Mouse (Mus musculus) spleen, embryonic (tissue): Measurements from ENCODE around the gene Gpx4.

Experiments used
- CTCF ChIA-PET: fragments of 350-600 bp; sonication (Branson Sonifier 250); formaldehyde crosslinking; loops from one replicate; lab custom pipeline; 2022; lab: Charles Lee

The Gpx4 gene

DNA sequence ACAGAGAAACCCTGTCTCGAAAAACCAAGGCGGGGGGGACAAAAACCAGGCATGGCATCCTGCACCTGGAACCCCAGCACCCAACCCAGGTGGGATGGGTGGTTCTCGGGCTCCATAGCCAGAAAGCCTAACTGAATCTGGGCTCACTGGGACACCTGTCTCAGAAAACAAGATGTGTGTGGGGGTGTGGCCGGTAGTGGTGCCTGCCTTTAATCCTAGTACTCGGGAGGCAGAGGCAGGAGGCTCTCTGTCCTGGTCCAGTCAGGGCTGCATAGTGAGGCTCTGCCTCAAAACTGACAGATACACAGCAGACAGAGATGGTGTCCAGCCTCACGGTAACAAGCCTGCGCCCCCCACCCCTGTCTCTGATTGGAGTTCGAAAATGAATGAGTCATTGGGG lies 24.2 kb upstream of the Gpx4 start:
- CTCF ChIA-PET = no interaction called here

DNA sequence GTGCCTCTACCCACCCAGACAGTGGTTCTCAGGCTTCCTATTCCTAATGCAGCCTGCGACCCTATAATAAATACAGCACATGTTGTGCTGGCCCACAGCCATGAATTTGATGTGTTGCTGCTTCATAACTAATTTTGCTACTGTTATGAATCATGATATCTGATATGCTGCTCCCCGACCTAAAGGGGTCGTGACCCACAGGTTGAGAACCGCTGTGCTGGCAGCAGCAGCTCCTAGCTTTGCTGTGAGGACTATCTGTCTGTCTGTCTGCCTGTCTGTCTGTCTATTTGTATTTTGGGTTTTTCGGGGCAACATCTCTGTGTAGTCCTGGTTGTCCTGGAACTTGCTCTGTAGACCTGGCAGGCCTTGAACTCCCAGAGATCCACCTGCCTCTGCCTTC lies 23.2 kb upstream of the Gpx4 start:
- CTCF ChIA-PET = no interaction called here

DNA sequence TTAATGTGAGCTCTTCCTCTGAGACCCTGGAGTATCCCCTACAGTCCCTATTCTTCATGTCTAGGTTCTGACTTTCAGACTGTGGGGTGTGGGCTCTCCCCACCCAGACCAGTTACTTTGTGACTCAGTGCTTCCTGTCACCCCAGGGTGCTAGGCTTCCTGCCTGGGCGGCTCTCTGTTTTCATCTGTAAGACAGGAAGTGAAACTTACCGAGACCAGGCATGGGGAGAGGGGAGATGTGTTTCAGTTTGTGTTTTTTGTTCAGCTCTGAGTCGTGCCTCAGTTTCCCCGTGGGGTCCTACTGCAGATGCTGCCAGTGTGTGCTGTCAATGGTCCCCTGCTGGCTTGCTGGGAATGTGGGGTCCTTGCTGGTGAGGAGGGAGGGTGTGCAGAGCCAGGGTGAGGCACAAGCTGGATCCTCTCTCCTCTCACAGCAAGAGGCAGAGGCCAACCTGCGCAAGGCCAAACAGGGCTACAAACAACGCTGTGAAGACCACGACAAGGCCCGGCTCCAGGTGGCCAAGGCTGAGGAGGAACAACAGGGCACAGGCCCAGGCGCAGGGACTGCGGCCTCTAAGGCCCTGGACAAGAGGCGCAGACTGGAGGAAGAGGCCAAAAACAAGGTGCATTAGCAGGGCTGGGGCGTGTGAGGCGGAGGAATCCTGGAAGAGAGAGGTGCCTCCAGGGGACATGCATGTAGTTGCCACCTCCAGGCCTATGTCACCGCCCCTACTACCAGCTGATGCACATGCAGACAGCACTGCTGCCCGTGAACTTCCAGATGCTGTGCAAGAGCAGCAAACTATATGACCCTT lies 22.5 kb upstream of the Gpx4 start:
- CTCF ChIA-PET = interaction anchor here (0.7 kb wide), 1 partner anchor 100 kb away, joined by 4 read pairs; no protein-coding TSS in a partner anchor

DNA sequence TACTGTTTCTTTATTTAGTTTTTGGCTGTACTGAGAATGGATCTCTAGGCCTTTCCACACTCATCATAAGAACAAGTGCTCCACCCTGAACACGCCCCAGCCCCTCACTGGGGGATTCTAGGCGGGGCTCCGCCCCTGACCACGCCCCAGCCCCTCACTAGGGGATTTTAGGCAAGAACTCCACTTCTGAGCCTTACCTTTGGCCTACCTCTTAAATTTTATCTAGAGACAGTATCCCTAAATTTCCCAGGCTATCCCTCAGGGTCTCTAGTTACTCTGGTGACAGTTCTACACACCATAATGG lies 22.0 kb upstream of the Gpx4 start:
- CTCF ChIA-PET = interaction anchor here (0.7 kb wide), 1 partner anchor 101 kb away, joined by 4 read pairs; no protein-coding TSS in a partner anchor

DNA sequence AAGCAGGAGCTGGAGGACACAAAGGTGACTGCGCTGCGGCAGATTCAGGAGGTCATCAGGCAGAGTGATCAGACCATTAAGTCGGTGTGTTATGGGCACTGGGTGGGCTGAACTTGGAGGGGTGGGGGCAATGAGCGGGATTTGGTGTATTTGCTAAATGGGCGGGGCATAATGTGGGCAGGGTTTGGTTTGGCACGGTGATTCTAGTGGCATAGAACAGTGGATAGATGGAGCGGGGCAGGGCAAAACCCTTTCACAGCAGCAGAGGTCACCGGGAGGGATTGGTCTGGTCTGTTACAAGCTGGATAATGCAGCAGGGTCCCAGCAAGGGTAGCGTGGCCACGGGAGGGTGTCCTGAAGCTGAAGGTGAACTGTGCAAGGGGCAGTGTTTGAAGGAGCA lies 21.5 kb upstream of the Gpx4 start:
- CTCF ChIA-PET = interaction anchor here (0.7 to 1.0 kb wide), 2 partner anchors 8 to 102 kb away, joined by 3 to 4 read pairs; partner anchors contain the start of gene Arhgap45

DNA sequence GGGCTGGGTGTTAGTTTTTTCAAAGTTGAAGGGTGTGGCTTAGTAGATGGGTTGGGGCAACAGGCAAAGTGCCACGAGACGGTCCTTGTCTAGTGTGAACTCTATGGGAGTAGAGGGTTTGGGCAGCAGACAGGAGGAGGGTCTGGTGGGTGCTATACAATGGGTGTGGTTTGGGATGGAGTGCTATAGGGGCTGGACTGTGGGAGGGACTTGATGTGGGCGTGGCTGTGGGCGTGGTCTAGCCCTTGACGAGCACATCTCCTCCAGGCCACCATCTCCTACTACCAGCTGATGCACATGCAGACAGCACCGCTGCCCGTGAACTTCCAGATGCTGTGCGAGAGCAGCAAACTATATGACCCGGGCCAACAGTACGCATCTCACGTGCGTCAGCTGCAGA lies 21.1 kb upstream of the Gpx4 start:
- CTCF ChIA-PET = interaction anchor here (1.0 kb wide), 1 partner anchor 9 kb away, joined by 3 read pairs; the partner anchor contains the start of gene Arhgap45

DNA sequence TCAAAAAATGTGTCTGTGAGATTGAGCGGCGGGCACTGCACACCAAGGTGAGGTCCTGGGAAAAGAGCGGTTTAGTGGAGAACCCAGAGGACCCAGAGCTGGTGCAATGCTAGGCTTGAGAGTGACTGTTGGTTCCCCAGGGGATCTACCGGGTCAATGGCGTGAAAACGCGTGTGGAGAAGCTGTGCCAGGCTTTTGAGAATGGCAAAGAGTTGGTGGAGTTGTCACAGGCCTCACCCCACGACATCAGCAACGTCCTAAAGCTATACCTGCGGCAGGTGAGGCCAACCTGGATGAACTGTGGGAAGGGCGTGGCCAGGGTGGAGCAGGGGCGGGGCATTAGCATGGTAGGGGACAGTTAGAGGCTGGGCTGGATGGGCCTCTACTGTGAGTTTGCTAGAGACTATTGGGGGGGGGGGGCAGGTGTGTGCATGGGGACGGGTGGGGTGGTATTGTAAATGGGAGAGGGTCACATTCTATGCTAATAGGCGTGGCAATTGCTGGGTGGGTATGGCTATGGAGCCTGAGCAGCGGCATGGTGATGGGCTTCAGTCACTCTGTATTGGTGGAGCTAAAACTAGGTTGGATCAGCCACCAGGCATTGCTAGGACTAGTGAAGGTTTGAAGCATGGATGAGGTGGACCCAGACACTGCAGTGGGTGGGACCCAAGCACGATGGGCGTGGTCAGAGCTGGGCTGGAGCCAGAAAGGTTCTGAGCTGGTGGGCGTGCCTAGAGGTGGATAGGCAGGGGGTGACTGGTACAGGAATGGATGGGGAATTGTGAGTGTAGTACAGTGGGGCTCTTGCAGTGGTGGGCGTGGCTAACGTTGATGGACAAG lies 19.1 kb upstream of the Gpx4 start:
- CTCF ChIA-PET = interaction anchor here (0.5 to 1.0 kb wide), 2 partner anchors 10 to 23 kb away, joined by 3 to 5 read pairs; no protein-coding TSS in a partner anchor

DNA sequence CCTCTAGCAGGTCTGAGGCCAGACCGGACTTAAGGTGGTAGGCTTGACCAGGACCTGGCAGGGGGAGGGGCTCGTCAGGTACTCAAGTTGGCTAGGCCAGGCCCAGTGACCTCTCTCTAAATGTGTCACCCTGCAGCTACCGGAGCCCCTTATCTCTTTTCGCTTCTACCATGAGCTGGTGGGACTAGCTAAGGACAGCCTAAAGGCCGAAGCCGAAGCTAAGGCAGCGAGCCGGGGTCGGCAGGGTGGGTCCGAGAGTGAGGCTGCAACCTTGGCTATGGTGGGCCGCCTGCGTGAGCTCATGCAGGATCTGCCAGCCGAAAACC lies 18.5 kb upstream of the Gpx4 start:
- CTCF ChIA-PET = interaction anchor here (1.0 kb wide), 1 partner anchor 11 kb away, joined by 5 read pairs; no protein-coding TSS in a partner anchor

DNA sequence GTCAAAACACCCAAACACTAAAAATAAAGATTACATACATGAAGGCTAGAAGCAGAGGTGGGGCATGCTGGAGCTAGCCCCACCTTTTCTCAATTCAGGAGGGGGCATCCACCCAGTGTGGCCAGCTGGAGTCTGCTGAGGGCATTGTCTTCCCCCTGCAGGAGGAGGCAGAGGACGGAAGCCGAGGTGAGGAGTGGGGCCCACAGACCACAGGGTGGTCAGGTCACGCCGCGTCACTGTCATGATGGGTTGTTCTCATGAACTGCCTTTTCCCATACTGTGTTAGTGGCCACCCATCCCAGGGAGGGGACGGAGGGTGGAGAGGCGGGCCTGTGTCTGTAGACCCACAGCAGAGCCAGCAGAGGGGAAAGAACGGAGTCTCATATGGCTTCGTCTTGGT lies 16.8 kb upstream of the Gpx4 start:
- CTCF ChIA-PET = no interaction called here

DNA sequence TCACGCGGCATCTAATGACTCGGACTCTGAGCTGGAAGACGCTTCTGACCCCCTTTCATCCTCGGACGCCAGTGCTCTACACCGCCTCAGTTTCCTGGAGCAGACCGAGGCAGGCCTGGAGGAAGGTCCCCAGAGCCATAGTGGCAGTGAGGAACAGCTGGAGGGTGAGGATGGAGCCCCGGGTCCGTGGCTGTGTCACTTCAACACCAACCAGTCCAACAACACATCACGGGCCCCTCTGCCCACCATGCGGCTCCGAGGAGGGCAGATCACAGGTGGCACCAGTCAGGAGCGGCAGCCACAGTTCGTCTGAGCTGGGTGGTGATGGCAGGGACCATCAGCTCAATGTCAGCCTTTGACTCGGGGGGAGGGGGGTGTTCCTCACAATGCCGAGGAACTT lies 16.2 kb upstream of the Gpx4 start:
- CTCF ChIA-PET = no interaction called here

DNA sequence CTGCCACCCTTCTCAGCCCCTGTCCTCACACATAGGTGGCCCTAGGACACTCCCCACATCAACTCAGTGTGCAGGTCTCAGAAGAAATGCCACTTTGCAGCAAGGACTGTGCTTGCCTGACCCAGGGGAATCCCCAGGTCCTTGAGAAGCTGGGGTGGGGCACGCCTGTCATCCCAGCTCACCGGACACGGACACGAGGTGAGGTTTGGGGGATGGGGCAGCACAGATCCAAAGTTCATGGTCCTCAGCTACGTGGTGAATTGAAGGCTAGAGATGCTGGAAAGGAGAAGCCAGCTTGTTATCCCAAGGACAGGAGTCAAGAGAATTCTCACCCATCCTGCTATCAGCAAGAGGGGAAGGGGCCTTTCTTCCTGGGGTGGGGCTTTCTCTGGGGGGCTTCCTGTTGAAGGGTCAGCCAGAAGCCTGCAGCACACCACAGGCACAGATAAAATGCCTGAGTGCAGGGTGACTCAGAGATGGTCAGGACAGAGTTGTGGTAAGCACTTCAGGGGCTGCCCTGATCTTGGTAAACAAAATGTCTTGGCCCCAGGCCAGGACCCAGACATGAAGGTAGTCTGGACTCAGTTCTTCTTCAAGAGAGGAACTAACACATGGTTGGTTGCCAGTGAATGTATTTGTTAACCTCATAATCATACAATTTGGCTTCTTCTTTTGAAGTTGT lies 14.0 kb upstream of the Gpx4 start:
- CTCF ChIA-PET = interaction anchor here (0.6 kb wide), 1 partner anchor 46 kb away, joined by 4 read pairs; no protein-coding TSS in a partner anchor

DNA sequence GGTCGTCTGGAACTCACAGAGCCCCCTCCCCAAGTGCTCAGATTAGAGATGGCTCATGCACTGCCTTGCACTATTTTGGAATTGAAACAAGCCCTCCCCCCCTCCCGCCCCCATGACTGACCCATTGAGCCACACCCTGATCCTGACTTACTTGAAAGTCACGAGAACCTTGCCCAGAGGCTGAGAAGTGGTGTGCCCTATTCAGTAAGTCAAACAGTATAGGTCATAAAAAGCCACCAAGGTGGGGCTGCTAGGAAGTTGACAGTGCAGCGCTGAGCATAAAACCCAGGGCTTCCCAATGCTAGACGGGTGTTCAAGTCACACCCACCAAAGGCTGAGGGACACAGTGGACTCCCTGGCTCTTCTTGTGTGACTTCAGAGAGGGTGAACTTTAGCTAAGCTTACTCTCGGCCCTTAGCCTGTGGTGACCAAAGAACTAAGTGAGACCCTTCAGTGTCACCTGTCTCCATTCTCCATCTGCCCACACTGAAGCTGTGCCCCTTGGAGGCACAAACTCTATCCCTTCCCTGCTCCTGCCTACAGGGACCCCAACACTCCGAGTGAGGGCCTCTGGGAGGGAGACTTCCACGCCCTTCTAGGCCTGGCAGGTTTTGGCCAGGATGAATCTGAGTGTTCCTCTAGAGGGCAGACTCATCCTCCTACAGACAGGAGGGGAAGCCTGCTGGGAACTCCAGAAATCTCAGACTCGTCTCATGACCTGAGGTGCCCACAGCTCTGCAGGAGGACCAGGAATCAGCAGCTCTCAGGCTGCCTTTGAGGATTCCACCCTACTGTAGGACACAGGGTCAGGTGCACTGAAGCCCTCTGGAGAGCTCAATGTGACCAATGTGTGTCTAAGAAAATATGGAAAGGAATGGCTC lies 13.2 kb upstream of the Gpx4 start:
- CTCF ChIA-PET = interaction anchor here (1.3 kb wide), 1 partner anchor 46 kb away, joined by 4 read pairs; the partner anchor contains the start of gene Cnn2

DNA sequence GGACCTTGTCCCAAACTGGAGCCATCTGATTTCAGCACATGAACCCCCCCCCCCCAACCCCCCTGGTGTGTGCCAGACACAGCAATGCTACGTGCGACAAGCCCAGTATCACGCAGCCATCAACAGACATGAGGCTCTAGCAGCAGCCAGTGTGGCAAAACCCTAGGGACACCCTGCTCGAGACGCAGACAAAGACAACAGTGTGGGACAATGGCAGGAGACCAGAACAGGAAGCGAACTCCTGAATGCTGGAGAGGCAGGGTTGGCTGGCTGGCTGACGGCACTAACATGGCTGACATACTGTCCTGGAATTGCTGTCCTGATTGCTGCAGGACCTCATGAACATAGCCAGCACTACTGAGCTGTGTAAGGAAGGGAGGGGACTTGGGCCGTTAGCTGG lies 11.8 kb upstream of the Gpx4 start:
- CTCF ChIA-PET = interaction anchor here (0.7 to 1.3 kb wide), 2 partner anchors 17 to 47 kb away, joined by 4 read pairs; partner anchors contain the start of gene Cnn2

DNA sequence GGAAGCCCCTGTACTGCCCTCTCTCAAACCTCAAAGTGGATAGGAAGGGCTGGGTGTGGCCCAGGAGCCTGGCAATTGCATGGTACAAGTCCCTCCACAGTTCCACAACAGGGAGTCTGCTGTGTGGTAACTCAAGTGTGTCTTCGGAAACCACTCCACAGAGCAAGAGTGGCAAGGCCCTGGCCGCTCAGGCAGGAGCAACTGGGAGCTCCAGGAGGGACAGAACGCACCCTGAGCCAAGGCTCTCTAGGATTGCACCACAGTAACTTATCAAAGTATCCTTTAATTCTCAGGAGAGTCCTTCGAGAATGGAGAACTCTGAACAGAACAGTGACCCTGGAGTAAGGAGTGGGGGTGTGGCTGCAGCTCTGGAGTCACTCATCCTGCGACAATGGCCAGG lies 11.3 kb upstream of the Gpx4 start:
- CTCF ChIA-PET = no interaction called here

DNA sequence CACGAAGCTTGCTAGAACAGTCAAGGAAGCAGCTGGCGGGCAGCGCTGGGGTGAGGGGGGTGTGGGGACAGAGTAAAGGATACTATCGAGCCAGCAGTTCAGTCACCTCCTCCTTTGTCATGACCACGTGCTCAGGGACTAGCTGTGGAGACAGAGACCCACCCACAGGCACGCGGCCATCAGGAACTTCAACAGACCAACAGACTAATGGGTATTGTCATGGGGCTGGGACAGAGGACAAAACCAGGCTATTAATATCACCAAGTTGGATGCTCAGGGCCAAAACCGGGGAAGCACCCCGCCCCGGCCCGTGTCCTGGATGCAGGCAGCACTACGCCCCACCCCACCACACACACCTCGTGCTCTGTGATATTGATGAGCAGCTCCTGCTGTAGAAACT lies 10.1 kb upstream of the Gpx4 start:
- CTCF ChIA-PET = no interaction called here

DNA sequence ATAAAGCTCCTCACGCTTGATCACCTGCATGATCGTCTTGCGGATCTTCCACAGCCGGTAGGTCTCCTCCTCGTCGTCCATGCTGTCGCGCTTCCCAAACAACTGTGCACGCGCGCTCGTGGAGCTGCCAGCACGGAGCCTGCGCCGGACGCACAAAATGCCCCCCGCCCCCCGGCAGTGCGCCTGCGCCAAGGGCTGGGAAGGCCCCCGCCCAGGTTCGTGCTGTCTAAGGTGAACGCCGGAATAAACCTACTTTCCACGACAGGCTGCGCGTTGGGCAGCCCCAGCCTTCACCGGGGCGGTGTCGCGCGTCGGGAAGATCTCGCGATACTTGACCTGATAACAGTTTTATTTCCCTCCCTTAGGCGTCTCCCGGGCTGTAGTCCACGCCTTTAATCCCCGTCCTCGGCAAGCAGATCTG lies 7.4 kb upstream of the Gpx4 start, which contains the start of gene Polr2e:
Polr2e (minus strand) TSS at position 237 of the 421 bp plus-strand sequence.
- CTCF ChIA-PET = no interaction called here

DNA sequence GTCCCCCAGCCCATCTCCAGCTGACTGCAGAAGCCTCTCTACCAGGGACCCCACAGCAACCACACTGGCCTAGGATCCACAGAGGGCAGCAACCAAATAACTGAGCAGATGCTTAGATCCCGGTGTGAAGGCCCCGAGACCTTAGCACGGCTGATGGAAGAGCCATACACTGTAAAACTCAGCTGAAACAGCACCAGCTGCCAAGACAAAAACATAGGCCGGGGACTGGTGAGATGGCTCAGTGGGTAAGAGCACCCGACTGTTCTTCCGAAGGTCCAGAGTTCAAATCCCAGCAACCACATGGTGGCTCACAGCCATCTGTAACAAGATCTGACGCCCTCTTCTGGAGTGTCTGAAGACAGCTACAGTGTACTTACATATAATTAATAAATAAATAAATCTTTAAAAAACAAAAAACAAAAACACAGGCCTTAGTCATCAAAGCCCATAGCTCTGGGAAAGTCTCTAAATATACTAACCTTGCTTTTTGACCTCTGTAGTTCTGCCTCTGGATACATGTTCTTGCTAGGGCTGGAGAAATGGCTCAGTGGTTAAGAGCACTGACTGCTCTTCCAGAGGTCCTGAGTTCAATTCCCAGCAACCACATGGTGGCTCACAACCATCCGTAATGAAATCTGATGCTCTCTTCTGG lies 5.4 kb upstream of the Gpx4 start:
- CTCF ChIA-PET = interaction anchor here (0.5 to 0.7 kb wide), 3 partner anchors 11 to 57 kb away, joined by 3 to 4 read pairs (median 3); no protein-coding TSS in a partner anchor

DNA sequence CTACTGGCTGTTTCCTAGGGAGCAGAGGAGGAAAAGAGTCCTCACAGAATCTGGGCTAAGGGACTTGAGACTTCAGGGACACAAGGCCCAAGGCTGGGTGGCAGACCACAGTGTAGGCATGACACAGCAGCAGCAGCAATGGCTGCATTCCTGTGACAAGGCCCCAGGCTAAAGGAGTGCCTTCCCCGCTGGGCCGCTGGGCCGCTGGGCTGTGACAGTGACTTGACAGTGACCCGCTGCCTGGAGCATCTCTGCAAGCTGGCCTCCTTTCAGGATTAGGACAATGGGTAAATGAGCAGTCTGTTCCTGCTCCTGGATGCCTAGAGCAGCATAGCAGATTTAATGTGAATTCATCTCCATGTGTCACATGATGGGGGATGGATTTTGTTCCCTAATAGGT lies 2.9 kb upstream of the Gpx4 start:
- CTCF ChIA-PET = no interaction called here

DNA sequence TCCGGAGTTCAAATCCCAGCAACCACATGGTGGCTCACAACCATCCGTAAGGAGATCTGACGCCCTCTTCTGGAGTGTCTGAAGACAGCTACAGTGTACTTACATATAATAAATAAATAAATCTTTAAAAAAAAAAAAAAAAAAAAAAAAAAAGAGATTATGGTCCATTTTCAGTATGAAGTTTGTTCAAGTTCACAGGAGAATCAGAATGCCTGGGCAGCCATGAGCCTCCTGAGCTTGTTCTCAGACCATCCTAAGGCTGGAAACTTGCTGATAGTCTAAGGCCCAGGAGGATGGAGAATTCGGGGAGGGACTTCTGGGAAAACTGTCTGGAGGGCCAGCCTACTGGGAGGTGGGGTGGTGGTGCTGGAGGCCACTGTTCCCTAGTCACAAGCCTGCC lies 1.6 kb upstream of the Gpx4 start:
- CTCF ChIA-PET = interaction anchor here (0.7 kb wide), 1 partner anchor 316 kb away, joined by 3 read pairs; no protein-coding TSS in a partner anchor

DNA sequence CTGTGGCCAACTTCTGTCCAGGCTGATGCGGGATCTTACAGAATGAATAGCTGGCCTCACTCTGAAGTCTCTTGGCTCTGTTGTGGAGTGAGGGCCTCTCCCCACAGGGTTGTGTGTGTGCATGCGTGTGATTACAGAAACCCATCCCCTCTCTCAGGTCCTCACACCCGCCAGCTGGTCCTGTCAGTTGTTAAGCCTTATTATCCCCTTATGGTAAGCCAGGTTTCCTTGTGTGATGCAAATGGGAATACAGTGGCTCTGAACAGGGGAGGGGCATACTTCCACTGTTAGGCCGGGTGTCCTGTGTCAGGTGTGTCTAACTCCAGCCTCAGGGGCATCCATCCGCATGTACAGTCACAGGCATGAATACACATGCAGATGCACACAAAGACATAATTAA lies 1.2 kb upstream of the Gpx4 start:
- CTCF ChIA-PET = no interaction called here
